Mouse (Mus musculus) mesoderm, embryonic 11.5 days (tissue): ENCODE results near the gene Lyz1.
"Not testable (repeated sequence)": the region's sequence is repeated elsewhere in the genome, so short reads cannot be mapped to it uniquely, and the experiment has no call there.

Source experiments
- DNase-seq: peaks from one replicate; pipeline ENCODE4 v3.0.0-alpha.2; 2012; ENCODE audit warnings: low read depth, low spot score

Gene Lyz1

DNA sequence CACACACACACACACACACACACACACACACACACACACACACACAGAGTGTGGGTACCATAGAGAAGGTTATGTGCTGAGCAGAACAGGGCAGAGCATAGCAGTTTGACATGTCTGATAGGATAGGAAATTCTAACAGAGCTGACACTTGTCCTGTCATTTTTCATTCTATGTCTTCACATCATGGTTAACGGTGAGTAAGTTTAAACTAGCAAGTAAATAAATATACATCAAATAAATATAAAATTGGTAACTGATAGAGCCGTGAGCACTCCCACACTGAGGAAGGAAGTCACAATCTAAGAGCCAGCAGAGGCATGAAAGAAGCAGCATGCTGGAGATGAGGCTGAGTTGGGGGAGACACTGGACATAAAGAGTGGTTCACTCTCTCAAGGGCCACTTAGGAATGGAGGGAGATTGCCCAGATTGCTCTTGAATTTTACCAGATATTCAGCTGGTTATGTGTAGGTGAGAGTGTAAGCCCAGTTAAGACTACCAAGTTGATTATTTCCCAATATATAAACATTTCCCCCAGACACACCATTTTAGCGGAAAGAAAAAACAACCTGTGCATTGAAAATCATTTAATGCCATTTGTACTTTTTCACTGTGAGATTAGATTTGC lies 5.3 kb downstream of the Lyz1 start:
- DNase-seq, result no peak

DNA sequence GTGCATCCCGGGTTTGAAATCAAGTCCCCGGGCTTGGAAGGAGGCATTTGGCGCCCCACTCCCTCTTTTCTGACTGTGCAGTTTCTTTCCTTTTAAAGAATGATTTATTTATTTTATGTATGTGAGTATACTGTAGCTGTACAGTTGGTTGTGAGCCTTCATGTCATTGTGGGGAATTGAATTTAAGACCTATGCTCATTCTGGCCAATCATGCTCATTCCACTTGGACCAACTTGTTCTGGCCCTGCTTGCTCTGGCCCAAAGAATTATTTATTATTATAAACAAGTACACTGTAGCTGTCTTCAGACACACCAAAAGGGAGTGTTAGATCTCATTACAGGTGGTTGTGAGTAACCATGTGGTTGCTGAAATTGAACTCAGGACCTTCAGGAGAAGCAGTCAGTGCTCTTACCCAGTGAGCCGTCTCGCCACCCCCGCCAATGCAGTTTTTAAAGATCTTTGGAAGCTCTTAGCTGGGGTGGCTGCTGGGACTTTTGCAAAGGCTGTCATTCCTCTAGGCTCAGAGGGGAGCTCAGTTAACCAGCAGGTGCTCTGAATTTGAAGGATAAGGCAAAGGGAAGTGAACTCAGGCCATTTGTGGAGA lies 6.2 kb downstream of the Lyz1 start:
- no peak for DNase-seq

DNA sequence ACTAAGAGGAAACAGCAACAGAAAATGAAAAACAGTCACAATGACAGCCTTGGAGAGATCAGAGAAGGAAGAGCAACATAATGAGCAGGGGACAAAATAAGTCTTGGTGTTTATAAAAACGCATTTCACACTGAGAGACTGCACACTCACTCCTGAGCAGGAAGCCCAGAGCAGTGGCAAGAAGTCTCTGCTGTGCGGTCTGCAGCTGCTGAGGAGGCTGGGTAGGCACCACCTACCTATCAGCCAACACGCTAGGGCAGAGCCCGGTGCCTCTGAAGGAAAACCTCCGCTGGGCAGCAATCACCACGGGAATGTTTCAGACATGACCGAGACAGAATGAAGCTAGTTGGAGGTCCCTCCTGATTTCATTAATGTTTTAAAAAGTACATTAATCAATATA lies 7.1 kb downstream of the Lyz1 start:
- DNase-seq, result not testable (repeated sequence)

DNA sequence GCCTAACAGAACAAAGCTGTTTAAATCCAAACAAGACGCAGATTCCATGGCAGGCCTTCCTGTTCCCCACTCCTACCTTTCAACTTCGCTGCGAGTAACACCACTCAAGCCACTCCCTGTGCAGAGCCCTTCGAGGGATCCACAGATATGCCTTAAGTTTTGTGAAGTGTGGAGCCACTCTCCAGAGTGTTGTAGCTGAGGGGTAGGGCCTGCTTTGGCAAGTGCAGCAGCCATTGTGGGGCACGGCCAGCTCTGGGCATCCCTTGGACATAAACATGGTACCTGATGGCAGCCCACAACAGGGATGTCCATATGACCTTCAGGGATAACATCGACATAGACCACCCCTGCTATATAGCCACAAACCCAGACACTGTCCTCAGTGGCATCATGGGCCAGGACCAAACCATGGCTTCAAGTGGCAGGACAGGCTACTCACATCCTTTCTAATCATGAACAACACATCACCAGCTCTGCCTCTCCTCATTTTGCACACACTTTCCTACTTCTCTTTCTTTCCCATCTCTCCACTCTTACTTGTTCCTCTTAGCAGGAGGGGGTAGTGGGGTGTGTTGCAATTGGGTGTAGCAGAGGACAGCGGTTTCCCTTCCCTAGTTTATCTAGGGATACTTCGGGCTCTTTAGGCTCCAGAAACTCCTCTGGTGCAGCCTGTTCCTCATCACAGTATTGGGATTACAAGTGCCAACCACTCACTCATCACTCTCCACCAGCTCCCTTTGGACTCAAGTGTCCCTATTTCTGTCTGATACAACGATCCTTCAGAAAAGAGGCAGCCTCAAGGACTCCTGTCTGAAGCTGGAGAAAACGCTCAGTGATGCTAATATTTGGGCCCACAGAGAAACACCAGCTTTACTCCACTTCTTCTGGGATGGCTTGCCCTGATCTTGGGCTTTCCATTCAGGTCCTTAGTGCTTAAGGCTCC lies 7.8 kb downstream of the Lyz1 start:
- no peak for DNase-seq

DNA sequence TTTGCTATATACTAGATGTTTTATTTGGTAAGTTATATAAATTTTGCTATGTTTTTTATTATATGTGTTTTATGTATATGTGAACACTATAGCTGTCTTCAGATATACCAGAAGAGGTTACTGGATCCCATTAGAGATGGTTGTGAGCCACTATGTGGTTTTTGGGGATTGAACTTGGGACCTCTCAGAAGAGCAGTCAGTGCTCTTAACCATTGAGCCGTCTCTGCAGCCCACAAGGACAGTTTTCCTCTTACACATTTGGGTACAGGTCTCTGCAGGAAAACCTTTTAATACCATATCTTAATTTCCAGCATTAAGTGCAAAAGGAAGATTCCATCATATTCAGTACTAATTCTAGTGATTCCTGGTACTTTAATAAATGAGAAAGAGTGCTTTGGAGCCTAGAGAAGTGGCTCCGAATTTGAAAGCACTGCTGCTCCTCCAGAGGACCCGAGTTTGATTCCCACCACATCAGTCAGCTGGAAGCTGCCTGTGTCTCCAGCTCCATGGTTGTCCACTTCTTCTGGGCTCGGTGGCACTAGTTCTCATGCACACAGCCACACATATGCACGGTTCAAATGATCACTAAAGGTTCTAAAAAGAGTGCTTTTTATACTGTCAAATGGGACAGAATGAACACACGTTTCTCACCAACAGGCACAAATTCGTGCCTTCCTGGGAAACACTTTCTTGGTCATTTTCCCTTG lies 8.6 kb downstream of the Lyz1 start:
- DNase-seq, result no peak

DNA sequence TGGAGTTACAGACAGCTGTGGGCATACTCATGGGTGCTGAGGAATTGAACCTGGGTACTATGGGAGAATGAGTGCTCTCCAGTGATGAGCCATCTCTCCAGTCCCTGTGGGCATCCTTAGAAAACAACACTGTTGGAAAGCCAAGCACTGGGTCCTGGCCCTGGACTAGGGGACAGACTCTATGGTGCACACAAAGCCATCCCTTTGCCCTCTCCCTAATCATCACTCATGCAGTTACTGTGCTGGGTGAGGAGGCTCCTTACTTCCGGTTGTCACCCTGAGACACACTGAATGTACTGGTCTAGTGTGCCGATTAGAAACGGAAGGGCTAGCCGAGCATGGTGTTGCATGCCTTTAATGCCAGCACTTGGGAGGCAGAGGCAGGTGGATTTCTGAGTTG lies 9.5 kb downstream of the Lyz1 start:
- not testable (repeated sequence) for DNase-seq

DNA sequence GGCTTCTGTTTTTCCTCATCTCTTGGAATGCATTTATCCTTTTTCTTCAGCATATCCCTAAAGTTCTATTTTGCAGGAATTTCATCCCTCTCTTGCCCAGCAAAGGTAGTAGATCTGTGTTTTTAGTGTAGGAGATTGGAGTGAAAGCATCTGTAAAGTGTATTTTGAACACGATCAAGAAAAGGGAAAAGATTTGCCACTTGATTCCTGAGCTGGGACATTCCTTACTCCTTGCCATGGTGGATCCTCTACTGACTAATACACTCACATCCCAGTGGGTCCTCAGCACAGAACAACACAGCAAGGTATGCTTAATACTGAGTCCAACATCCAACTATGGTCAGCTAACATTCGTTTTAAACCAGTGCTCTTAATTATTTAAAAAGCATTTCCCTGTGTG lies 10.1 kb downstream of the Lyz1 start:
- DNase-seq, result no peak

DNA sequence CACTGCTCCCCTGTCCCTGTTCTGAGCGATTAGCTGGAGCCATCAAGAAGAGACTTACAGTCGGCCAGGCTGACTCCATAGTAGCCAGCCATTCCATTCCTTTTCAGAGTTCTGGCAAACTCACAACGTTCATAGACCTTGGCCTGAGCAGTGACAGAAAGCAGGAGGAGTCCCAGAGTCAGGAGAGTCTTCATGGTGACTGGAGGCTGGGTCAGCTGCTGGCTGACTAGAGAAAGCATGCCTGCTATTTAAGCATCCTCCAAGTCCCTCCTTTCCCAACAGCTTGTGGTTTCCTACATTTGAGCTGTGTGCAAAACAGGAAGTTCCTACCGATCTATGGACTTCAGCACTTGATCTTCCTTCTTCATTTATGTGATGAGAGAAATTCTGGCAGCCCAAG lies 10.6 kb downstream of the Lyz1 start, which contains the start of gene Lyz2:
Lyz2 (minus strand) TSS at position 273 of the 400 bp plus-strand sequence.
- DNase-seq, result no peak

DNA sequence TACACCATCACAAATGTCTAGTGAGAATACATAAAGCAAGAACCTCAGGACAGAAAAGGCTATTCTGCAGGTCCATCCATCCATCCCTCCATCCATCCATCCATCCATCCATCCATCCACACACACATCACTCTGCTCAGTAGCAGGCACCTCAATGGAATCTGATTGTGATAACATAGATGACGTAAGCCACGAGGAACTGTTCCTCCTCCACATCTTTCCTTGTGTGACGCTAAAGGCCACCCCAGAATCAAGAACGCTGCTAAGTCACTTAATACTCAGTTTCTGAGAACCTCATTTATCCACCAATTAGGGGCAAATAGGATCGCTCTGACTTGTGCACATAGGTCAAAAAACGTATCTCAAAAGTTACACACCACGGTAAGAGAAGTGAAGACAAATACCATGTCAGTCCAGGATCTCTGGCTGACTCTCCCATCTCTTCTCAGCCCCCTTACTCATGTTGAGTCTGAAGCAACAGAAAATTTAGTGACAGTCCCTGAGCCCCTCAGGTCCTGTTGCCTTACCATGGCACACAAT lies 11.2 kb downstream of the Lyz1 start:
- no peak for DNase-seq

DNA sequence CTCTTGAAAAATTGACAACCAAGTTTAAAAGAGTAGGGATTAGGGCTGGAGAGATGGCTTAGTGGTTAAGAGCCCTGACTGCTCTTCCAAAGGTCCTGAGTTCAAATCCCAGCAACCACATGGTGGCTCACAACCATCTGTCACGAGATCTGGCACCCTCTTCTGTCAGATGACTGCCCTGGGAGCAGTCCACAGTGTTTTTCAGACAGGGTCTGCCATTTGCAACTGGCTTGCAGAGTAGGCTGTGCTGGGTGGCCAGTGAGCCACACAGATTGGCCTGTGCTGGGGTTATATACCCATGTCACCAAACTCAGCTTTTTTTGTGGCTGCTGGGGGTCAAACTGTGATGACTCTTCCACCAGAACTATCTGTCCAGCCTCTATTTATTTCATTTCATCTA lies 12.7 kb downstream of the Lyz1 start:
- DNase-seq, result no peak

DNA sequence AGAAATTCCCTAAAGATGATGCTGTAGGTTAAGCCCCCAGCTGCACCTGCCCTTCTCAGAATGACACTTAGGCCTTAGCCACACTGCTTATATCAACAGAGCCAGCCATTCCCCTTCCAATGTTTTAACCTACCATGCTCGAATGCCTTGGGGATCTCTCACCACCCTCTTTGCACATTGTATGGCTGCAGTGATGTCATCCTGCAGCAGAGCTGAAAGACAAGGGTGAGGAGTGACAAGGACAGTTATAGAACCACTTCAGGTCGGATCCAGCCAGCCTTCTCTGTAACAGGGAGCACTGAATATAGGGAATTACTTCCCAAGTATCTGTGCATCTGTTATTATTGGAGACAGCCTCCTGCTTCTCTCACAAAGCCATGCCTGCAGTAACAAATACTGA lies 14.2 kb downstream of the Lyz1 start:
- DNase-seq, result not testable (repeated sequence)

DNA sequence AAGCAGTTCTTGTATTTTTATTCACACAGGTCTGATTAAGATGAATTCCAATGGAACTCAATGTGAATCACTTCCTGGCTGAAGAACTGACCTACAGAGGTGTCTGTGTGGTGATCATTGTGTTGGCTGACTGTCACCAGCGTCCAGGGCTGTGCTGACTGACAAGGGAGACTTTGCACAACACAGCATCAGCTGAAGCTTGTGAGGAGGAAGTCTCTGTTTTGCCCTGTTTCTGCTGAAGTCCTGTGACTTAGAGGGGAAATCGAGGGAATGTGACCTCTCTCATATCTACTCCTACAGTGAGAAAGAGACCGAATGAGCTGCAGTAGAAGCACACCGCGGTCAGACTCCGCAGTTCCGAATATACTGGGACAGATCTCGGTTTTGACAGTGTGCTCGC lies 14.9 kb downstream of the Lyz1 start:
- DNase-seq, result not testable (repeated sequence)

DNA sequence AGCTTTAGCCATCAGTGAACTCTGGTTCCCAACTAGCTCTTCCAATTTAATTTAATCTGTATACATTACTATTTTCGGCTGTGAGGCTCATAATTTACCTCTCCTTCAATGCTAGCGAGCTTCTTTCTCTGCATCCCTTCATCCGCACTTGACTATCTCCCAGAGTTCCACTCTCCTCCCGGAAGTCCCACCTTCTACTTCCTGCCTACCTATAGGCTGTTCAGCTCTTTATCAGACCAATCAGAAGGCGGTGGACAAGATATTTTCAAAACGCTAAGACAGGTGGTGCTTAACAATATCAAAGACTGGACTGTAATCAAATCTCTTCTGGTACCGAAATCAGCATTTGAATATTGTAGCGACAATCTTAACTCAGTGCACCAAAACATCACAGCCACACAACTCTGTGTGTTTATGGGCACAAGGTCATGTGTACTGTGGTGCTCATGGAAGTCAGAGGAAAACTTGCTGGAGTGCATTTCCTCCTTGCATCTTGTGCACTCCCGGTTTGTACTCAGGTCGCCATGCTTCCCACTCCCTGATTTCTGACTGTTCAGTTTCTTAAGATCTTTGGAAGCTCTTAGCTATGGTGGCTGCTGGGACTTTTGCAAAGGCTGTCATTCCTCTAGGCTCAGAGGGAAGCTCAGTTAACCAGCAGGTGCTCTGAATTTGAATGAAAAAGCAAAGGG lies 16.8 kb downstream of the Lyz1 start:
- DNase-seq, result no peak

DNA sequence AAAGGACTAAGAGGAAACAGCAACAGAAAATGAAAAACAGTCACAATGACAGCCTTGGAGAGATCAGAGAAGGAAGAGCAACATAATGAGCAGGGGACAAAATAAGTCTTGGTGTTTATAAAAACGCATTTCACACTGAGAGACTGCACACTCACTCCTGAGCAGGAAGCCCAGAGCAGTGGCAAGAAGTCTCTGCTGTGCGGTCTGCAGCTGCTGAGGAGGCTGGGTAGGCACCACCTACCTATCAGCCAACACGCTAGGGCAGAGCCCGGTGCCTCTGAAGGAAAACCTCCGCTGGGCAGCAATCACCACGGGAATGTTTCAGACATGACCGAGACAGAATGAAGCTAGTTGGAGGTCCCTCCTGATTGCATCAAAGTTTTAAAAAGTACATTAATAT lies 18.0 kb downstream of the Lyz1 start:
- not testable (repeated sequence) for DNase-seq

DNA sequence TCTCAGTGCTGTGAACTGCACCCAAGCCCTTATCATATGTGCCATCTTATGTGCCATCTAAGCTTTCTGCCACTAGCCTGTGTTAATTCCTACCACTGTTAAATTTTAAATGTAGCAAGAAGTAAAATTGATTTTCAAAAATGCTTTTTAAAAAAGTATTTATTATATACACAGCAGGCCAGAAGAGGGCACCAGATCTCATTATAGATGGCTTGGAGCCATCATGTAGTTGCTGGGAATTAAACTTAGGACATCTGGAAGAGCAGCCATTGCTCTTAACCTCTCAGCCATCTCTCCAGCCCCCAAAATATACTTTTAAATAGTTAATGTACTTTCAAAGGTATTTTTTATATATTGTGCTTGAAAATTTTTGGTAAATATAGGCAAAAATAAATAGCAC lies 20.6 kb downstream of the Lyz1 start:
- DNase-seq, result no peak

DNA sequence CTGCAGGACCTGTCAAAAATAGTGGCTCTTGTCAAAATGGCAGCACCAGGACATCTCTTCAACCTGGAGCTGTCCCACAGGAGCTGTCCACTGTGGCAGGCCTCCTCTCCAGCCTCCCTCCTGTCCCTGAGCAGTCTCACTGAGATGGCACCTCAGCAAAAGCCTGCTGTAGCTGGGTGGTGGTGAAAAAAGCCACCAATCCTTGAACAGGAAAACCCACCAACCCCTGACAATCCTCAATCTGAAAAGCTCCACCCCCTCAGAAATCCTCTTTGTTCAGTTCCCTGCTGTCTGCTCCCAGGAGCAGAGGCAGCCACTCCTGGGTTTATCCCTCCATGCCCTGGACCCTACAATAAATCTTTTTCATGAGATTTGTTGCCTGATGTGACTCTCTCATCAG lies 32.8 kb downstream of the Lyz1 start:
- DNase-seq, result no peak

DNA sequence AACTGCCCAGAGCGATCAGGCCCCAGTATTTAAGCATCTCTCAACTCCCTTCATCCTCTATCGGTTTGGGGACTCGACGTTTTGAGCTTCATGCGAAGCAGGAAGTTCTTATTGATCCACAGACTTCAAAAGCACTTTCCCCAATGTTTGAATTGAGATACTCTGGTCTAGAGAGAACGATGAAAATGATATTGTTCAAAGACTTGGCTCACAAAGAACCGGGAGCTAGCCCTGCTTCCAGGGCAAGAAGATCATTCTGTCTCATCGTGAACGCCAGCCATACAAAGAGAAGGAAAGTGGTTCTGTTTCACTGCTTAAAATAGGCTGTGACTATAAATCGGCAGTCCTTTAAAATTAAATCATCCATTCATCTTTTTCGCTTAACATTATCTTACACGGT lies 54.1 kb downstream of the Lyz1 start, which contains the start of gene 9530003J23Rik:
9530003J23Rik (minus strand) TSS at position 101 of the 400 bp plus-strand sequence.
- DNase-seq, result no peak
